8 mouse cellular contexts compared by ENCODE assay signal in the genomic region with DNA sequence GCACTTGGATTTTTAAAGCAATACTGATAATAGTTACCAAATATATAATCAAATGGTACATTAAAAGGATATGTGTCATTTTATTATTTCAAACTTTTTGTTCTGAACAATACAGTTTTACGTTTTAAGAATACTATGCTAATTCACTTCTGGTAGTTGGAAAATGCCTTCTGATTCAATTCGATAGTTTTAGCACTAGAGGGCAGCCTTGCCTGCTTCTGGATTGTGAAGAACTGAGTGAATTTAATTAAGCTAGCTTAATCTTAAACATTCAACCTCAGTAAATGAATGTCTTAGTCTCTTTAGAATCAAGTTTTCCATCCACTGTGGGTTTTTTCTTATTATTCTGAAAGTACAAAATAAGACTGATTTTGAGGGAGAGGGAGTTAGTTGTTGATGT. TPM values are rescaled to one million over a fixed set of nuclear protein-coding genes. Genes with fewer than 3 reads are reported as not detected.
DNase-seq lines count a peak whose midpoint lies in the region; ATAC-seq and TF ChIP-seq lines count a peak whose summit lies in the region.
"Had no signal": no experiment of that assay in that cellular context is flagged by ENCODE, and none has a peak within 500 bp of the region (broad histone marks: within the 10 kb centered on the region; RNA-seq: fewer than 3 reads in every experiment).

No protein-coding gene starts in this region.

- peak; percentile 78 for ATAC-seq in CD4-positive, CD25-positive, alpha-beta regulatory T cell, adult 4 months

- no peak overlapping the region for H3K27ac ChIP-seq in layer of hippocampus, adult 2 months
- no peak overlapping the region for H3K27ac ChIP-seq in forebrain, embryonic 10.5 days
- H3K27ac ChIP-seq: embryonic facial prominence, embryonic 15.5 days had no signal

- H3K4me1 ChIP-seq in forebrain, embryonic 10.5 days = no peaks in the 10 kb centered on the region
- H3K4me1 ChIP-seq: embryonic facial prominence, embryonic 15.5 days had no signal

- 51% methylated on average over 2 of the region's 2 CpGs for WGBS in forebrain, embryonic 10.5 days

- DNase-seq in layer of hippocampus, adult 2 months (ENCODE audit: low spot score in 2 of 2) = peak in 1 of 2 experiments; percentile 17
- no peak for DNase-seq in layer of hippocampus, adult 9-11 months
- DNase-seq in NIH3T3 (ENCODE audit: low read depth) = peak; percentile 48
- peak; percentile 24 for DNase-seq in lung, postnatal 25 days (ENCODE audit: low spot score)
- no peak for DNase-seq in right cerebral cortex, postnatal 25 days
- no peak for DNase-seq in forebrain, embryonic 10.5 days (ENCODE audit: extremely low spot score, low spot score)

- H3K4me3 ChIP-seq in layer of hippocampus, adult 2 months = no peak overlapping the region
- no peak overlapping the region for H3K4me3 ChIP-seq in forebrain, embryonic 10.5 days
- H3K4me3 ChIP-seq: embryonic facial prominence, embryonic 15.5 days had no signal

- H3K9me3 ChIP-seq in forebrain, embryonic 10.5 days = no peaks in the 10 kb centered on the region
- H3K9me3 ChIP-seq: embryonic facial prominence, embryonic 15.5 days had no signal

- H3K27me3 ChIP-seq in forebrain, embryonic 10.5 days (ENCODE audit: poor library complexity, severe bottlenecking) = no peaks in the 10 kb centered on the region
- H3K27me3 ChIP-seq: embryonic facial prominence, embryonic 15.5 days had no signal

- peak; percentile 83 for TF ChIP-seq CTCF in layer of hippocampus, adult 2 months (conservative IDR thresholded peaks at IDR 0.05)

- H3K36me3 ChIP-seq in forebrain, embryonic 10.5 days (replicated peaks) = peaks cover 26% of the 10 kb centered on the region

RNA-seq across cellular contexts. Expression of a gene that starts 31.9 kb away (rescaled TPM):
- 10 to 100 TPM; 75.5 to 75.7 TPM for total RNA-seq in layer of hippocampus, adult 2 months (2021)
- polyA plus RNA-seq in CD4-positive, CD25-positive, alpha-beta regulatory T cell, adult 4 months (2017; shearing (Covaris generic)) = 10 to 100 TPM in 1 of 2 experiments, 1 to 10 TPM in 1; 8.4 to 43.2 TPM
- polyA plus RNA-seq in forebrain, embryonic 10.5 days (2016; fragmentation: Nextera tagmentation; extraction: Ambion mirVana) = 115 and 121 TPM in 2 replicates

RNA-seq across cellular contexts. Expression of a gene that starts 32.0 kb away (rescaled TPM):
- total RNA-seq in layer of hippocampus, adult 2 months (2021) = 10 to 100 TPM; 31.5 to 33.8 TPM
- 1 to 10 TPM; 7.1 to 8.7 TPM for polyA plus RNA-seq in CD4-positive, CD25-positive, alpha-beta regulatory T cell, adult 4 months (2017; shearing (Covaris generic))
- 25.7 and 27.9 TPM in 2 replicates for polyA plus RNA-seq in forebrain, embryonic 10.5 days (2016; fragmentation: Nextera tagmentation; extraction: Ambion mirVana)

RNA-seq across cellular contexts. Expression of a gene that starts 56.1 kb away (rescaled TPM):
- total RNA-seq in layer of hippocampus, adult 2 months (2021) = under 1 TPM in 1 of 2 experiments, not detected in 1; 0.18 TPM
- not detected for polyA plus RNA-seq in CD4-positive, CD25-positive, alpha-beta regulatory T cell, adult 4 months (2017; shearing (Covaris generic))
- not detected in 2 replicates for polyA plus RNA-seq in forebrain, embryonic 10.5 days (2016; fragmentation: Nextera tagmentation; extraction: Ambion mirVana)

Comparison
In these comparisons a context has a peak if more than half of its experiments do, and no peak if none do; other contexts are left out.
1. DNase-seq: peak in NIH3T3 (single experiment) and lung, postnatal 25 days (single experiment); none in layer of hippocampus, adult 9-11 months (single experiment), right cerebral cortex, postnatal 25 days (single experiment) and forebrain, embryonic 10.5 days (single experiment).